Mouse (Mus musculus) embryo, embryonic 9.5 days (tissue): ENCODE measurements around the gene Ptprr.

Experiments used
- DNase-seq: peaks from one replicate; pipeline ENCODE4 v3.0.0-alpha.2; 2017; ENCODE audit errors: extremely low spot score

Gene Ptprr

DNA sequence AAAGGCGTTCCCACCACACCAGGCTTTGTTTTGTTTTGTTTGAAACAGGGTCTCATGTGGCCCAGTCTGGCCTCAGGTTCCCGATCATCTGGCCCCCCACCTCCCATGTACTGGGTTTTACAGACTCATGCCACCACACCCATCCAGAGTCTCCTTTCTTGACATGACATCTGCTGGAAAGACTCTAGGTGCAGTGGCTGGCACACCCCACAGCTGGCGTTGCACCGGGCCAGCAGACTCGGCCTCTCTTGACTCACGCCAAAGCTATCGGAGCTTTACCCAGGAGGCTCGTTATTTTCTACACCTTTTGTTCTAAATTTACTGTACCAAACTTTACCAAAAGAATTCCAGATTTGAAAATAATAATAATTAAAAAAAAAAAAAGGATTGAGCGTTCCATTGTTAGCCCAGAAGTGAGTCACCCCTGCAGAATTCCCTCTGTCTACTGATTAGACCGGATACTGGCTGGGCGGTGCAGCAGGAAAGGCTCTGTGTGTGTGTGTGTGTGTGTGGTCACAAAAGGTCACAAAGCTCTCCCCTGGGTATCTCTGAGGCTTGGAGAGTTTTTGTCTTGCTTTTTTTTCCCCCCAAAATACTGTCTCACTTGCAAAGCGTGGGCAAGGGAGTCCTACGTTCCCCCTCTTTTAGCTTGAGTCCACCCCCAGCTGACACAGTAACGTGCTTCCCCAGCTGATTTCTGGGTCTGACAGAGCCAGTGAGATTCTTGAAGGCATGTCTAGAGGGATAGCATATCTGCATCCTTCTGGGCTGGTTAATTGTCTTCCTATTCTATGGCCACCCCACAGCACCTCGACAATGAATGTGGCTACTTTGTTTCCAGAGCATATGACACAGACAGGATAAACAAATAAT lies 248.8 kb downstream of the Ptprr start:
- peak; percentile 17 for DNase-seq

DNA sequence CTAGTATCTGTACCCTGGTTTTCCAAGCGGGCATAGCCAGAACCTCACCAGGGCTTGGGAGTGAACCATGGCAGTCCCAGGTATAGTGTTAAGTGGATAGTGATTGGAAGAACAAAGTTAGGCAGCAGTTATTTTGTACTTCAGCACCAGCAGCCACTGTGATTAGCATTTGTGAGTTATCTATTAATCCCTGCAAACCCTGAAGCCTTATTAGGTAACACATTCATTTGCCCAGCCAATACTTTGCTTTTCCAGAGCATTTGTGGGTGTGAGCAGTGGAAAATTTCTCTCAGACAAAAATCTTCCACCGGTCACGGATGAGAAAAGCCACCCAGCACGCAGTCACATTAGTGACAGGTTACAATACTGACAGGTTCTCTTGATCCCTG lies 249.4 kb downstream of the Ptprr start:
- DNase-seq: no peak

DNA sequence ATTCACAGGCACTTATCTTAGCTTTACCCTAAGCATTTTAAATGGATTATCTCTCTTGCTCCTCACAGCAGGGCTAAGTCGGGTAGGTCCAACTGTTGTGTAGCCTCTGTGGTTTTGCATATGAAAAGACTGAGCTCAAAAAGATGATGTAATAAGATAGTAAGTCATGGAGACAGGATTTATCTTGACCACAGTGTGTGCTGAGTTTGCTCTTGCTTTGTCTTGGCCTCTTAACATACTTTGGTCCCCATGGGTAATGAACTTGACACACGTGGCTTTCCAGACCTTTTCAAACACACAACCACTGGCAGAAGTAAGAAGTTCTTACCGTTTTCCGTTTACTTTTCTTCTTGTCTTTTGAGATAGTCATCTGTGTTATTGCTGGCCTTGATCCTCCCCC lies 250.3 kb downstream of the Ptprr start:
- DNase-seq: no peak

DNA sequence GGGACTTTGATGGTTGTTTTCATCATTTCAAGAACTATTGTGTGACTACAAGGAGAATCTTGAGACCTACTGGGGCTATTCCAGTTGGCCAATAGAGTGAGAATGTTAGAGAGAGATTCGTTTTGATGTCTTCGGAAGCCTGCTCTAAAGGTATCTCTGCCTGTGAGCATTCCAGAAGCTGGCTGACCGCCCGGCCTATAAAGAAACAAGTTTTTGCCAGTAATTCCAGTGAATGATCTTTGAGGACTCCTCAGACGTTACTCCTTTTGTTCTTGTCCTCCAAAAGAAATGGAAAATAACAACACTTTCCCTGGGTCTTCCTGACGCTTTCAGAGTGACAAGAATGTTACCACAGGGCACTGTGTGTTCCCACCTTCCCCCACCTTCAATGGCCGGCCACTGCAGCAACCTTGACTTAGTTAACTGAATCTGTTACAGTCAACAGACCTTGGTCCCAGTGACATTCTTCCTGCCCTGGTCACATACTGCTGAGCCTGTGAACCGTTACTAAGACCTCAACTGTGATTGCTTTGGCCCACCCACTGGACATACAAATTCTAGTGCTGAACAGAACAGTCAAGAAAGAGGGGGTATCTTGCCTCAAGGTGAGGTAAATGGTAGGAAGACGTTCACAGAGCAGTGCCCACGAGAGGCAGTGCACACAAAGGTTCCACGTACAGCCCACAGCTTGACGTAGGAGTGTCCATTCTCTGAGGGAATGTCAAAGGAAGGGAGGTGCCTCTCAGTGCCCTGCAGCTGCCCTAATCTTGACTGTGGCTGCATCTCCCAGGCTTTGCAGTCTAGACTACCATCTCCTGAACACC lies 252.8 kb downstream of the Ptprr start:
- no peak for DNase-seq

DNA sequence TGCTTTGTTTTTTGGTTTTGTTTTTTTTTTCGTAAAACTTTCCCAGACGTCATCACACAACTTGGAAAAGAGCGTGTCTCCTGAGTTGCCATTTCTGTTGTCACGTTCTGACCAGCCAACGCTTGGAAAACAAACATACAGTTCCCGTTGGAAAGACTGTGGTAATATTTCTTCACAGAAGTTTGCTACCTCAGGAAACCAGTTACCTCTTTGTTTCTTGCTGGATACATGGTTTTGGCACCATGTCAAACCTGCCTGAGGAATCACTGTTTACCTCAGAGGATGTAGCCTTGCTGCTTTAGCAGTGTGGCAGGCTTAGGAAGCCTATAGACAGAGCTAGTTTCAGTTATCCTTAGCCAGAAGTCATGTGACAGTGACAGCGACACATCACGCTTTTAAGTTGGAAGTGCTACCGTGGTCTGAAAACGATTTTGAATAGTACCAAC lies 253.5 kb downstream of the Ptprr start:
- DNase-seq: no peak

DNA sequence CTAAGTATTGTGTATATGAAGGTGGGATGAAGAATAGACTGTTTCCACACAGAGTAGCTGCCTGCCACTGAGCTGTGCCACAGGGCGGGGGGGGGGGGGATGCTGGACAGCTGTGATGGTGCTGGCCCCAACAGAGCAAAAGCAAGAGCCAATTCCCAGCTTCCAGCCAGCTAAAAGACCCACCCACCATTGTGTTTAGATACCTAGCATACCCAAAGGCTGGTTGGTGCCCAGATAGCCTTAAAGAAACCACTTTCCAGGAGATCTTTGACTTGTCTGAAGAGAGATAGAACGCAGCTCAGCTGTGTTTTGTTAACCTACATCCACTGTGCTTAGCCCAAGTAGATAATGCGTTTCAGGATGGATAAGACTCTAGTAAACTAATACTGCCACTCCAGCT lies 254.1 kb downstream of the Ptprr start:
- no peak for DNase-seq

DNA sequence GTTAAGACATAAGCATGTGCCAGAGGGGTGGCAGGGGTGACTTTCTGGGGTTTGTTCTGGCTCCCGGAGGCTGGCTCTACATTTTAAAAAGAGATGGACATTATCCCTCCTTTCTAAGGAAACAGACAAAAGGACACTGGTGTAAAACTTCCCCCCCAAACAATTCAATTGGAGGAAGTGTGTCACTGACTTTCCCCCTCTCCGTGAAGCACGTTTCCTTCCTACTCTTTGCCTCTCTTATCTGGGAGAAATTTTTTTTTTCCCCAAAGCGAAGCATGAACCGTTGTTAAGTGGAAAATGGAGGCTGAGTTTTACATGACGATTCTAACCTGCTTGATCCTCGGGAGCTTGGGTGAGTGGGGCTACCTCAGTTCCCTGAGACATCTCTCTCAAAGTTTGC lies 257.3 kb downstream of the Ptprr start, which contains the start of gene Ptprb:
Ptprb (plus strand) TSS at position 244 of the 400 bp plus-strand sequence.
- no peak for DNase-seq

DNA sequence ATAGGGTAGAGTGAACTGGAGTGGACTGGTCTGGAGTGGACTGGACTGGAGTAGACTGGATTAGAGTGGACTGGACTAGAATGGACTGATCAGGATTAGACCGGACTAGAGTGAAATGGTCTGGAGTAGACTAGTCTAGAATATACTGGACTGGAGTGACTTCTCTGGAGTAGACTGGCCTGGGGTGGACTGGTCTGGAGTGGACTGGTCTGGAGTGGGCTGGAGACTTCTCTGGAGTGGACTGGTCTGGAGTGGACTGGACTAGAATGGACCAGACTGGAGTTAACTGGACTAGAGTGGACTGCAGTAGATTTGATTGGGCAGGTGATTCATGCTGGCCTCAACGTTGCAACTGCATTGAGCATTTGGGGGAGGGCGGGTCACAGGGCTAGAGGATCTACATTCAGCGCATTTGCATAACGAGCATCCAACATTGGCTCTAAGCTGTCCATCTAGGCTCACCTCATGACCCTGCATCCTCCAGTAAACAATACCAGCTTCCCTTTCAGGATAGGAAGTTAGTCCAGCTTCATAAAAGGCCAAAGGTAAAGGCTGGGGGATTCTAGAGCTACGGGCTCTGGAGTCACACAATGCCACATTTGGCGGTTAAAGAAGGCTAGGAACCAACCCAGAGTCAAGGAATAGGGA lies 268.8 kb downstream of the Ptprr start:
- no peak for DNase-seq

DNA sequence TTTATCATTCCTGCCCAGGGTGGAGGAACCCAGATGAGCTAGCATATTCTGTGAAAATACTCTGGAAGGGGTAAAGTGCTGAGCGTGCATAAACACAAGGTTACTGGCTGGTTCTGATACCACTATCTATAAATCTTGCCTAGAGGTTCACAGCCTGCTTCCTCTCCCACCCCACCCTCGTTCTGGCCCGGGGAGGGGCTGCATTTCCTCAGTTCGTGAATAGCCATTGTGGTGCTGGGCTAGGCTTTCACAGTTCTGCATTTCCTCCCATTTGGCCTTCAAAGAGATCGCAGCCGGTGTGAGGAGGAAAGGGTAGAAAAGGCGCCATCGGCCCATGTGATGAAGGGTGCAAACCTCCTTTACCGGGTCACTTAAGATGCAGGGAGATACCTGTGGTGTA lies 270.1 kb downstream of the Ptprr start:
- DNase-seq: no peak

DNA sequence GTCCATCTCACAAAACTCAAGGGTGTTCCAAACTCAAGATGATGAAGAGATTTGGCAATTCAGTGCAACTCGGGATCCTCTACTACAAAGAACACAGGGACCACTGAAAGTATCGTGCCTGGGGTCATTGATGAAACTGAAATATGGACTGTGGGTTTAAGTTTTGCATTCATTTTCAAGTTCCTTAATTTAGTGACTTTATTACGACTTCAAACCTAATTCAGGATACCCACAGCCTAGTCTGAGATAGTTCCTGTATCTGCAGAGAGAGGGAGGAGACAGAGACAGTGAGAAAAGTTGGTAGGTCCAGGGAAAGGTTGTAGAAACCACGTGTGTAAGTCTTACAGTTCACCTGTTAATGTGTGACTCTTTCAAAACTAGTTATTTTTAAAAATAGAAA lies 272.5 kb downstream of the Ptprr start:
- no peak for DNase-seq

DNA sequence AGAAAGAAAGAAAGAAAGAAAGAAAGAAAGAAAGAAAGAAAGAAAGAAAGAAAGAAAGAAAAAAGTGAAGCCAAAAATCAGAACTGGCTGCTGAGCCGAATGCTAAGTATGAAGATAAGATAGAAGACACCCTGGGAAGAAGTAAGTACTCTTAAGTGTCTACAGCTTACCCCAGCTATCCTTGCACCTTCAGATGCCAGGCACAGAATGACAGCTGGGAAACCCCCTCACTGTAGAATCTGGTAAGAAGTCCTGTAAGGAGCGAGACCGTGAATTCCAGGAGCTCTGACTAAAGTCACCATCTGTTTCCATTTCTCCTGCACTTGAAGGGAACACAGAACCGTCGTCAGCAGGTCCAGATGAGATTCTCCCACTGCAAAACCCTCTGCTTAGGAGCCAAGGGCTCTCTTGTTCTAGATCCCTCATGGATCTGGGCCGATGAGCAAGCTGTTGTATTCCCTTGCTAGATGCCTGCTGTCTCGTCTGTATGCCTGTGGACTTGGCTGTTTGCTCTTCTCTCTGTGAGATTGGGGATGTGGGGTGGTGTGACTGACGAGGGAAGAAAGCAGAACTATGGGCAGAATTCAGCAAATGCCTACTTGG lies 273.2 kb downstream of the Ptprr start:
- DNase-seq: no peak

DNA sequence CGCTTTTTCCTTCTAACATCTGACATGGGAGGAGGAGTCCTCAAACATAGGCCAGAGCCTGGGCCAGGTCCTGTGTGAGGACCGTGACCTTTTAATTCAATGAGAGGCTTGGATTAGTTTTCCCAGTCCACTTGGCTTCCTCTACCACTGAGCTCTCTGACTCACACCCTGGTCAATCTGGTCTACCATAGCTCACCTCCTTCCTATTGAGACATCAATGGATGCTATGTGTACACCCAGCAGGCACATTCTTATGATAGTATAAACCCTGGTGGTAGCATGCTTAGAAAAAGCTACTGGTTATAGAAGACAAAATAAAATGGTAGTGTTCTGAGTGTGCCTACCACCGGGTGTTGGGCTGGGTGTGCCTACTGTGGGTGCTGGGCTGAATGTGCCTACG lies 278.4 kb downstream of the Ptprr start:
- DNase-seq: no peak

DNA sequence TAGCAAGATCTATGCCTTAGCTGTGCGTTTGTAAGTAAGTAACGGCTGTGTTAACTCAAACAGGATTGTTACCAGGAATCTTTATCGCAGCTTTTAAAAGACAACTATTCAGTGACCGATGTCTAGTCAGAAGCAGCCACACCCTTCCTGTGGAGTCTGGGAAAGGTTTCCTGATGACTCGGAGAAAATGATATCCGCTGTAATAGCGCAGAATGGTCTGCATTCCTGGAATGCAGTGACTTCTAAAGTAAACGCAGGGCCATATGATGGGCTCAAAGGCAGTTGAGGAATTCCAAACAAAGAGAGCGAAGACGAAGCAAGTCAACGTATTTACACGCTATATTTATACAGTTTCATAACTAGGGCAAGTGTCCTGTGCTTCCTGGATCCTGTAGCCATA lies 279.8 kb downstream of the Ptprr start:
- no peak for DNase-seq

DNA sequence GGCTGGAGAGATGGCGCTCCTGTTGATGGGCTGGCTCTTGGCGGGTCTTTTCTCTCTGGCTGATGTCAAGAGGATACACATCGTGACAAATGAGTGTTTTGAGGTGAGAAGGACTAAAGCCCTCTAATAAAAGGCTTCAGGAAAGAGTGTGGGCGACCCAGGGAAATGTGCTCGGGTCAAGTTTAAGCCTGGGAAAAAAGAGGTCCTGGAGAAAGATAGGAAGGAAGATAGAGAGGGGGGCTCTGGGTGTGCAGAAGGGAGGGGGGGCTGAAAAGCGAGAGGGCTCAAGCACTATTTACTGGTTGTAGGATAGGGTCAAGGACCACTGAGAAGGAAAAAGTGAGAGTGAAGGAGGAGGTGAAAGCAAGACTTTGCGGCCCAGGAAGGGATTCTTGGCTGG lies 282.8 kb downstream of the Ptprr start:
- DNase-seq: no peak

DNA sequence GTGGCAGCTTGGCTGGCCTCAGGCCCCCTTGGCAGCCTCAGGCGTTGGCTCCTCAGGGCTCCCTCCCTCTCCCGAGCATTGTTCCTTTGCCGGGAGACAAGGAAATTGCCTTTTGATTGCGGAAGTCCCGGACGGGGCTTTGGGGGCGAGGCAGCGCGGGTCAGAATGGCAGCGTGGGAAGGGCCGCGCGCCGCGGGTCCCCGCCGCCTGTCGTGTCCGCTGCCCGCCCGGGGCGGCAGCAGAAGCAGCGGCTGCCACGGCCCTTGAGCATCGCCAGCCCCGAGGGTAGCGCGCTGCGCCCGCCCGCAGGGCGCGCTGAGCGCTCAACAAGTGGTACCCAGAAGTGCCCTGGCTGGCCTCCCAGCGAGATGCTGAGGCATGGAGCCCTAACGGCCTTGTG lies 283.2 kb downstream of the Ptprr start:
- peak; percentile 35 for DNase-seq

DNA sequence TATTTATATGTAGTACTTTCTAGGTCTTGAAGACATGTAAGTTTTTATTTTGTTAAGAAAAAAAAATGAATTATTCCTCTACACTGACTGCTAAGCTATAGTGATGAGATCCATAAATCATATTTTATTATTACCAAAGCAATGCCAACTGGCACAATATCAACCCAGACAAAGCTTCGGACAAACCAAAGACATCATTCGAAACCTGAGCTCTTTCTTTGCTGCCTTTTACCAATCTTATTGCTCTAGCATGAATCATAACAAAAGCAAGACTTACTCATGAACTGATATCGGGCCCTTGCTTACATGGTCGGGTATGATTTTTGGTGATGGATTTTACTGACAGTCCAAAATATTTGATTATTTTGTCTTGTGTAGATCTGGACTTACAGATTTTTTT lies 286.3 kb downstream of the Ptprr start:
- DNase-seq: no peak

DNA sequence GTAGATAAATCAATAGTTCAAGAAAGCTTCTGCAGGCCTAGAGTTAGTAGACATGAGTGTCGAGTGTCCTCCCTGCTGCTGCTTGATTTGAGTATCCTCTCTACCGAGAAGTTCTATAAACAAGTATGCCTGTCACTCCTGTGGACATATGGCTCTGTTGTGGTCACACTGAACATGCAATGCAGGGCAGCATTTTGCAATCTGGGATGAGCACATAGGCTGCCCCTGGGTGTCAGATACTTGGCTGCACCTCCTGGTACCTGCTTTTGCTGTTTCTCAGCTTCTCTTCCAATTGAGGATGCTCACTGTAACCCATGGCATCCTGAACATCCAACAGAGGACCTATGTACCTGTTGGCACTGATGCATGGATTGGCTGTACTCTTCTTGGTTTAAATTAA lies 291.4 kb downstream of the Ptprr start:
- DNase-seq: no peak

DNA sequence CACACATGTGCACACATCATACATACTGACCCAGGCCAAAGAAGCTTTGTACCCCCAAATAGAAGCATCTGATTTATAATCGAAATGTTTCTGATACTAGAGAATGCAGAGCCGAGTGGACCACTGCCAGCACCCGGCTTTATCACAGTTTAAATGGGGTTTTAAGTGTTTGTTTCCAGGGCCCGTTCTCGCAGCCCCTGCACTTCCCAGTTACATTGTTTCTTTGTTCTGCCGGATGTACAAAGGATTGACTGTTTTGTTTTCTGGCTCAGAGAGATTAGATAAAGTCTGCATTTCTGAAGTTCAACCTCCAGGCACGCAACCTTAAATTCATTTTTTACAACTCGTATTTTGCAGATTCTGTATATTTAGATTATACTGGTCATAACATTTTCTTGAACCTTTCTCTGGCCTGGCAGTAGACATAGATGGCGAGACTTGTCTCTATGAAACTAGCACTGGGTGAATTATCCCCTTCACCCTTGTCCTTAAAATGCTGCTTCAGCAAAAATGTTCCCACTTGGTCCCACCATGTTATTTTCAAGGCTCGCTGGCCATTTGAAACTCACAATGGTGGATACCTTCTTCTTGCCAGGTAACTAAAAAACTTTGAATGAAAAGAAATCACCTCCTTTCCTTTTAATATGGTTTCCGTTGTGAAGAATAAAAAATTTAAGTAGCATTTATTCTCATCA lies 292.6 kb downstream of the Ptprr start:
- DNase-seq: no peak

DNA sequence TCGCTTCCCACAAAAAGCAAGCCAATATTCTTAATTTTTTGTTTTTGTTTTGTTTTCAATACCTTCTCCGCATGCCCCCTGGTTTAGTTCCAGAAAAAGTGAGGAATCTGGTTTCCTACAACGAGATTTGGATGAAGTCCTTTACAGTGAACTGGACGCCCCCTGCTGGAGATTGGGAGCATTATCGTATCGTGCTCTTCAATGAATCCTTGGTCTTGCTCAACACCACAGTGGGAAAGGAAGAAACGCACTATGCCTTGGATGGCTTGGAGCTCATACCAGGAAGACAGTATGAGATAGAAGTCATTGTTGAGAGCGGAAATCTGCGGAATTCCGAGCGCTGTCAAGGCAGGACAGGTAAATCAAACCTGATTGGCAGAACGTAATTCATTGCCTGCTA lies 301.2 kb downstream of the Ptprr start:
- DNase-seq: peak; percentile 73
